Mouse (Mus musculus): ENCODE measurements around the gene Itgb3. TPM values are rescaled to one million over a fixed set of nuclear protein-coding genes. Genes with fewer than 3 reads are reported as not detected.

The Itgb3 gene
- total RNA-seq, 2 experiments from 2014 or later = 6.8 to 6.9 TPM

DNA sequence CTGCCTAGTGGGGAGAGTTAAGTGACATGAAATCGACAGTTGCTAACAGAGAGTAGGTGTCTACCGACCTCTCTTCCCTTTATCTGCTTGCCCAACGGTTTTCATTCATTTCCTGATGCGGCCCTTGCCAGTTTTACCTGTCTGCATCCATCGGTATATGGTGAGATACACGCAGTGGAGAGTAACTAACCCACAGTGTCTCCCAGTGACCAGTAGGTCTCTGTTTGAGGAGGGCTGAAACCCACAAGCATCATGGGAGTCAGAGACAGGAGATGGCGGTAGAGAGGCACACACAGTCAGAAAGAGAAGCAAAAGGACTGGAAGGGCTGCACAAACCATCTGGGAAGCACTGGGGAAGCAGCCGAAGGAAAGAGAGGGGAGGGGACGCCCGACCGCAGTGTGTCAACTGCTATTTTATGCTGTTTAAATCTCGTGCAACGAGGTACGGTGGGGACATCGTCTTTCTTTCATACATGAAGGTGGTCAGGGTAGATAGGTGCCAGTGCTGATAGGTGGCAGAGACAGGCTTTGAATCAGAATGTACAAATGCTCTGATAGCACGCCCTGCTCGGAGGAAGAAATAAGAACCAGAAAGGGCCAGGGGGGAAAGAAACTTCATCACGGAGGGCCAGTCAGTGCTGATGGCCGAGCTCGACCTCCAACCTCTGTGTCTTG is 53.9 kb downstream of the Itgb3 start:
- no peak for DNase-seq

DNA sequence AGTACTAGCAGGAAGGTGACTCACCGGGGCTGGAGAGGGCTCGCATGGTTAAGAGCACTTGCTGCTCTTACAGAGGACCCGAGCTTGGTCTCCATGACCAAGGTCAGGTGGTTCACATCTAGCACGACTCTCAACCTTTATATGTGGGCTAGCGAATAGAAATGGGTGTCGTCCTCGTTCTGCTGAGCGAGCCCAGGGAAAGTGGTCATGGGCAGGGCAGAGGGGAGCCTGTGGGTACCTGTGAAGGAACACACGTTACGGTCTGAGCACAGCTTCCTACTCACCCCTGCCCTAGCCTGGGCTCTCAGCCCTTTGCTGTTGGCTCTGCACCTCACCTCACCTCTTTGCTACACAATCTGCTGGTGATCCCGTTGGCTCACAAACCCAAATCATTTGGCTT is 54.8 kb downstream of the Itgb3 start:
- DNase-seq = no peak

DNA sequence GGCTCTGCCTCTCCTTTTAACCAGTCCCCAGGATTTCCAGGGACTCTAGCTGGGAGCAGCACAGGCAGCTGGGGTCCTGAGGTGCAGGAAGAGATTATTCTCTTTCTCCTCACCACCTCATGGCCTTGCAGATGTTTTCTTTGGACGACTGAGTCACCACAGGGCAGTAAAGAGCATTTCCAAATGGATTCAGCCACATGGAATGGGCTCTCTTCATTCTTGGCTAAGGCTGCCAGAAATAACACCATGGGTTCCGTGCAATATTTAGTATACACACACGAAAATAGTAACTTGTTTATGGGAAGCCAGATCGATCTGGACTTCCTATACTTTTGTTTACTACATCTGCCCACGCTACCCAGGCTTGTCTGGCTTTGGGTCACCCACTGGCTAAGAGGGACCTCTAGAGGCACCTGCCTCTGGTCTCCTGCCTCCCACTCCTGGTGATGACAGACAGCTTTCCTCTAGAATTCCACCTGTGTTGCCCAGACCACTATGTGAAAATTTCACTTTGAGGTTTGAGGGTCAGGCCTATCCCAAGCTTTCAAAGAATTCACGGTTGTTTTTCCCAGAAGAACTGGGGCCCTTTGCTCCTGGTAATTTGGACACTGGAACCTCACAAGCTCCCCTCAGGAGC is 55.6 kb downstream of the Itgb3 start:
- no peak for DNase-seq

DNA sequence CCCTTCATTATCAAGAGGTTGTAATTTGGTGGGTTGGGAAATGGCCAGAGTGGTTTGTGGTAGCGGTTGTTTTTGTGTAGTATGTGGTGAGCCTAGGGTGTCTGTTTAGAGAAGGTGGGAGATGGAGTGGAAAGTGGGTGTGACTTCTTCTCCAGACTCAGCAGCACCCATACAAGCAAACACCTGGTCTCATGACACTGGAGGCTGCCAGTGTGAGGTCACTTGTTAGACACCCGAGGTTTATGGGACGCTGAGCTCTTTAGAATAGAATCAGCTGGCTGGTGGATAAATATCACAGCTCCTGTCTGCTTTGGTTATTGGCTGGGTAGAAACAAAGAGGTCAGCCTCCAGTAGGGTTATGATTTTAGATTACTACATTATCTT is 56.1 kb downstream of the Itgb3 start:
- DNase-seq = no peak

DNA sequence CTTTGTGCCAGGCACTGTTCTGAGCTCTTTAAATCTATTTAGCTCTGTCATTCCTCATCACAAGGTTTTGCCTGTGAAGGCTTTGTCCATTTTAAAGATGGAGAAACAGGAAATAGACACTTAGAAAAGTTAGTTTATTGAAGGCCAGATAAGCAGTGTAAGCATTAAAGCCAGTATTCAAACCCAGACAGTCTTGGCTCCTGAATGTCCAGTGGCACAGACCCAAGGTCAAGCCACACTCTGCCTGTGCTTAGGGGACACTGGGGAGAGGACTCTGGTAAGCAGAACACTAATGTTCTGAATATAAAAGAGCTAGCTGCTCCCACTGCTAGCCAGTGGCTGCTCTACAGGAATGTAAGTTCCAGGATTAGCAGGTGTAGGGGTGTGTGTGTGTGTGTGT is 56.6 kb downstream of the Itgb3 start:
- no peak for DNase-seq

DNA sequence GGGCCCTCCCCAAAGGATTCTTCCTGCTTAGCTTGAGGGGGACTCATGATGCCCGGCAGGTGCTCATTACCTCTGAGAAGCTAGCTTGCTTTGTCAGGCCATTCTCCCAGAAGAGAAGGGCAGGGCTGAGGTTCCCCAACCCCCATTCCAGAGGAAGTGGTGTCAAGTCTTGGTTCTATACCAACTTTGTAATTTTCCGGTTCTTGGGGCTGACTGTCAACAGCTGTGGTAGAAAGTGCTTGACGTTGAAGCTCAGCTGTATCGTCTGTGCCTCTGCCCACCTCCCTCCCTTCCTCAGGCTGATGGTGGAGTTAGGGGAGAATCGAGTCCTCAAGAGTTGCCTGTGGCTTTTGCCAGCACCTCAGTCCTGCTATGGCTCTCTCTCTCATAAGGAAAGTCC is 59.6 kb downstream of the Itgb3 start:
- no peak for DNase-seq

DNA sequence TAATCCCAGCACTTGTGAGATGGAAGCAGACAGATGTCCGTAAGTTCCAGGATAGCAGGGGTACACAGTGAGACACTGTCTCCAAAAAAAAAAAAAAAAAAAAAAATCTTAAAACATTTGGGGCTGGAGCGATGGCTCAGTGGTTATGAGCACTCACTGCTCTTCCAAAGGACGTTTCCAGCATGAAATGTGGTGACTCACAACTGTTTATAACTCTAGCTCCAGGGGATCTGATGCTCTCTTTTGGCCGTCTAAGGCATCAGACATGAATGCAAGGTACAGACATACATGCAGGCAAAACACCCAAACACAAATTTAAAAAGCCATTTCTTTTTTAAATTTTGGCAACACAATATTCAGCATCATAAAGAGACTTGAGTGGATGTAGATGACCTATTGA is 65.6 kb downstream of the Itgb3 start:
- no peak for DNase-seq

DNA sequence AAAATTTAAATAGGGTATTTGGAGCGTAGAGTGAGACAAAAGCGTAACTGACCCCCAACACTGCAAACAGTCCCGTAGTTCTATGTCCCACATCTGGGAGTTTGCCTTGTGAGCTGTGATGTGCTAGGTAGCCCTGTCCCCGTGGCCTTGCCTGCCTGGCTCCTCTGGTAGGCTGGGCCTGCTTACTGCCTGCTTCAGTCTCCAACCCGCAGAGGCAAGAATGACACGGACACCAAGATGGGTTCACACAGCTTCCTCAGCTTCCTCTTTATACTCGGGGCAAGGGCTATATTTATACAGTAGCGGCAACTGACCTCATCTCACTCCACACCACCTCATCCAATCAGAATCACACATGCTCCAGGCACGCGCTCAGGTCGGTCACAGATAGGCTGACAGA is 67.0 kb downstream of the Itgb3 start:
- DNase-seq = no peak

DNA sequence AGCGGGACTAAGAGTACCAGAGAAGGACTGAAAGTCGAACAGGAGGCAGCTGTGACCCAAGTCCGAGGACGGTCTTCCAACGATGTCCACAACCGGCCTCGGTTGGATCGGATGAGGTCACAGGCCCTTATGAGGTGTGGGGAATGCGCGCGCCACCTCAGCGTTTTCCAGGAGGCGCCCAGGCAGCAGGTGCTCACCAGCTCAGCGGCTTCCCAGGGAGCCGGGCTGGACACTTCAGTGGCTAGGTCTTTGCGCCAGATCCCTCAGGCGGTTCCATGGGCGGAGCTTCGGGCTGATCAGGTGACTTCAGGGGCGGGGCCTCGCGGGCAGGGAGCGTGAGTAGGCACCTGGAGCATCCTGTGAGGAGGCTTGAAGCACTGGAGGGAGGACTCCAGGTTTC is 77.7 kb downstream of the Itgb3 start, which contains the start of gene Gm11639:
Gene Gm11639, plus strand, starts transcription at position 160 of the 400 bp plus-strand sequence.
- peak; percentile 21 for DNase-seq

DNA sequence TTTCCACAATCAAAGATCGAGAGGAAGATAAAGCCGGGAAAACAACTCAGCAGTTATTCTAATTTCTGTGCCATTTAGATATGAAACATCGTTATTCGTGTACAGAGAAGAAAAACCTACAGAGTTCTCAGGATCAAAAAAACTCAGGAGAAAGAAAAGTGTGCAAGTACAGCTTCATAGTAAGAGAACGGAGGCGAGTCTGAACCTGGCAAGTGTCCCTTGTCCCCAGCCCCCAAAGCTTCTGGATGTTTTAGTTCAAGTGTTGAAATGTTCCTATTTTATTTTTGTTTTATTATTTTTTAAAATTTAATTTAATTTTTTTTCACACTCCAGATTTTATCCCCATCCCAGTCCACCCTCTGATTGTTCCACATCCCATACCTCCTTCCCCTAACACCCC is 85.4 kb downstream of the Itgb3 start:
- no peak for DNase-seq

DNA sequence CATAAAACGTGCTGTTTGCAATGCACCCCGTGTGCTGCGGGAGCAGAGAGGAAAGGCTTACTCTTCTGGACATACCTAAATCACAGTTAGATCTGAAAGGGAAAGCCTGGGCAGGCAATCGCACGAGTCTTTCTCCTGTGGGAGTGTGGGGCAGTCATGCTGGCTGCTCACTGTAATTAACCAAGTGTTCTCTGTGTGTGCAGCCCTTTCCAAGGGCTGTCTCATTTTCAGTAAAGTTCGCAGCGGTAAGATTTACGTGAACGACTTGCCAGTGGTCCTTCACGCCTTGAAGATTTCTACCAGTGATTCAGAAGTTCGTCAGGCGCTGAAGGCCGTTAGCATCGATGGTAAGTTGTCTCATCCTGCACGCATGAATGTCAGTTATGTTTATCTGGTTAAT is 96.3 kb downstream of the Itgb3 start:
- no peak for DNase-seq

DNA sequence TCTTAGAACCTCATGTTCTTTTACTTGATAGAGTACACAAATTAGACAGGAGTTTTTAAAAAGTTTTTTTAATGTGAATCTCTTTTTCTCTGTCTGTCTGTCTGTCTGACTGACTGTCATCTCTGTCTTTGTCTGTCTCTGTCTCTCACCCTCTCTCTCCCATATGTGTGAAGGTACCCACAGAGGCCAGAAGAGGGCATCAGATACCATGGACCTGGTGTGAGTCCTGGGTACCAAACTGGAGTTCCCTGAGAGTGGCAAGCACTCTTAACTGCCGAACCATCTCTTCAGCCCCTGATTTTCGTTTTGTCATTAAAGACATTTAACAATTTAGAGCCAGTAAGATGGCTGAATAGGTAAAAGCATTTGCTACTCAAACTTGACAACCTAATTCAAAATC is 99.3 kb downstream of the Itgb3 start:
- no peak for DNase-seq

Other genes with a start within 250 kb of the Itgb3 start
- 10 to 100 TPM; 35.5 TPM for gene Kansl1, start 139.1 kb upstream of the Itgb3 start, total RNA-seq (2021)
- gene Cdc27, start 57.4 kb upstream of the Itgb3 start, total RNA-seq (2021) = 10 to 100 TPM; 44.5 to 49.0 TPM
- 100 to 1,000 TPM; 908 to 955 TPM for gene Myl4, start 57.3 kb upstream of the Itgb3 start, total RNA-seq (2021)
- gene Gm11639, start 77.7 kb downstream of the Itgb3 start, total RNA-seq (2021) = under 1 TPM; 0.05 to 0.07 TPM

Data from heart, postnatal 4 days (tissue).